18 mouse cellular contexts compared by ENCODE assay signal in the genomic region with DNA sequence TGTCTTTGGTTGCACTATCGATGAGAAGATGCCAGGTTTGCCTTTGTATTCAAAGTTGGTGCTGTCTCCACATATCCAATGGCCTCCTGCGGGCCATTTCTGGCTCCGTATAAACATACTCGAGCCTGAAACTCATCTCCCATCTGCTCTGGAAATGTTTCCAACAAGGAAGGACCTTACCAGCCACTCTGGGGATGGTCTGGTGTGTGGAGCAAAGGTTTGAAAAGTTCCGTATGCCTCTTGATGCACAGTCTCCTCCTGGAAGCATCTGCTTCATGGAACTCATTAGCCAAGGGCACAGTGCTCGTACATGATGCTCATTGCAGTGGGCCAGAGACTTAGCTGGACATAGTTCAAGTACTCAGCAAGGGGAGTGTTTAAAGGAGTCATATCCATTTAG.
DNase-seq lines count a peak whose midpoint lies in the region; ATAC-seq lines count a peak whose summit lies in the region.
"Had no signal": no experiment of that assay in that cellular context is flagged by ENCODE, and none has a peak within 500 bp of the region (broad histone marks: within the 10 kb centered on the region; RNA-seq: fewer than 3 reads in every experiment).

No protein-coding gene starts in this region.

- DNase-seq in cerebellum, adult 11 months: peak; percentile 48
- peak; percentile 69 to 71 for DNase-seq in cerebellum, adult 18-20 months
- DNase-seq in cerebellum, adult 9-11 months: peak; percentile 81
- DNase-seq in cerebellum, postnatal 36 days: peak; percentile 48 to 66
- DNase-seq in lung, postnatal 4 days: no peak
- no peak for DNase-seq in layer of hippocampus, postnatal 14 days (ENCODE audit: low spot score in 2 of 2)
- DNase-seq: adrenal gland, adult 8-10 months; gastrocnemius, adult 2 months; gastrocnemius, postnatal 25 days; heart, adult 11 months; heart, postnatal 10 days; heart, postnatal 4 days; kidney, adult 8-10 months had no signal

- ATAC-seq in megakaryocyte-erythroid progenitor cell, adult 5-6 weeks (replicated peaks; ENCODE audit: low FRiP score, low TSS enrichment, poor library complexity, severe bottlenecking): no peak
- ATAC-seq: forebrain, embryonic 14.5 days; hindbrain, embryonic 16.5 days; inflammation-experienced regulatory T-cells, adult 6 months; intestine, postnatal 0 days had no signal

Comparison
In these comparisons a context has a peak if more than half of its experiments do, and no peak if none do; other contexts are left out.
1. DNase-seq: peak in cerebellum, adult 11 months (single experiment), cerebellum, adult 18-20 months (2 of 2), cerebellum, adult 9-11 months (single experiment) and cerebellum, postnatal 36 days (2 of 2); none in lung, postnatal 4 days (0 of 2) and layer of hippocampus, postnatal 14 days (0 of 2).